ENCODE assay signal across 8 mouse cellular contexts in genomic region chr2:156047929-156048328, GRCm38 (mm10). TPM values are rescaled to one million over a fixed set of nuclear protein-coding genes. Genes with fewer than 3 reads are reported as not detected.
DNase-seq lines count a peak whose midpoint lies in the region; ATAC-seq and TF ChIP-seq lines count a peak whose summit lies in the region.

No protein-coding gene starts in this region.

- H3K27me3 ChIP-seq in midbrain, embryonic 13.5 days: peaks cover 13% of the 10 kb centered on the region
- H3K27me3 ChIP-seq in midbrain, embryonic 14.5 days (ENCODE audit: control insufficient read depth, insufficient read depth, low read length): no peaks in the 10 kb centered on the region
- H3K27me3 ChIP-seq in embryonic facial prominence, embryonic 14.5 days (replicated peaks; ENCODE audit: control insufficient read depth, insufficient read depth, low read length): no peaks in the 10 kb centered on the region
- H3K27me3 ChIP-seq in limb, embryonic 14.5 days (ENCODE audit: control insufficient read depth, insufficient read depth, low read length): no peaks in the 10 kb centered on the region

- no peaks in the 10 kb centered on the region for H3K36me3 ChIP-seq in midbrain, embryonic 13.5 days
- H3K36me3 ChIP-seq in midbrain, embryonic 14.5 days (ENCODE audit: control insufficient read depth, insufficient read depth, low read length): no peaks in the 10 kb centered on the region
- no peaks in the 10 kb centered on the region for H3K36me3 ChIP-seq in embryonic facial prominence, embryonic 14.5 days (ENCODE audit: control insufficient read depth, insufficient read depth, low read length)
- H3K36me3 ChIP-seq in limb, embryonic 14.5 days (ENCODE audit: control insufficient read depth, insufficient read depth, low read length): no peaks in the 10 kb centered on the region

- no peak for DNase-seq in midbrain, embryonic 14.5 days
- no peak for DNase-seq in embryonic facial prominence, embryonic 14.5 days (ENCODE audit: low spot score)
- no peak for DNase-seq in limb, embryonic 14.5 days (ENCODE audit: low spot score)
- DNase-seq in thymus, postnatal 0 days (ENCODE audit: low spot score): peak; percentile 58
- DNase-seq in spleen, postnatal 14 days (ENCODE audit: low spot score in 2 of 2): no peak
- DNase-seq in adrenal gland, postnatal 4 days (ENCODE audit: low spot score in 2 of 2): no peak
- DNase-seq in spleen, adult 12 weeks (ENCODE audit: low spot score): no peak

- peak overlapping the region; percentile 28 for H3K4me2 ChIP-seq in midbrain, embryonic 13.5 days (replicated peaks)
- H3K4me2 ChIP-seq in midbrain, embryonic 14.5 days (ENCODE audit: low read length): no peak overlapping the region
- H3K4me2 ChIP-seq in embryonic facial prominence, embryonic 14.5 days (ENCODE audit: low read depth, low read length): peak overlapping the region; percentile 40
- peak overlapping the region; percentile 27; the same call in 1 of the 2 replicates for H3K4me2 ChIP-seq in limb, embryonic 14.5 days (replicated peaks; ENCODE audit: low read depth, low read length, severe bottlenecking)

- no peaks in the 10 kb centered on the region for H3K9me3 ChIP-seq in midbrain, embryonic 13.5 days
- H3K9me3 ChIP-seq in midbrain, embryonic 14.5 days (ENCODE audit: control insufficient read depth, low read length): no peaks in the 10 kb centered on the region
- no peaks in the 10 kb centered on the region for H3K9me3 ChIP-seq in embryonic facial prominence, embryonic 14.5 days (ENCODE audit: control insufficient read depth, low read length)
- no peaks in the 10 kb centered on the region for H3K9me3 ChIP-seq in limb, embryonic 14.5 days (ENCODE audit: control insufficient read depth, low read length)

- no peak overlapping the region for H3K9ac ChIP-seq in midbrain, embryonic 13.5 days (replicated peaks)
- H3K9ac ChIP-seq in midbrain, embryonic 14.5 days (replicated peaks; ENCODE audit: low read length): no peak overlapping the region
- H3K9ac ChIP-seq in embryonic facial prominence, embryonic 14.5 days (ENCODE audit: low read depth, low read length): no peak overlapping the region
- no peak overlapping the region for H3K9ac ChIP-seq in limb, embryonic 14.5 days (ENCODE audit: low read depth, low read length, severe bottlenecking)

- 5% methylated on average over 19 of the region's 19 CpGs for WGBS in midbrain, embryonic 13.5 days
- 6% methylated on average over 19 of the region's 19 CpGs for WGBS in midbrain, embryonic 14.5 days
- 7% methylated on average over 19 of the region's 19 CpGs for WGBS in embryonic facial prominence, embryonic 14.5 days
- 4% methylated on average over 19 of the region's 19 CpGs for WGBS in limb, embryonic 14.5 days

- no peaks in the 10 kb centered on the region for H3K4me1 ChIP-seq in midbrain, embryonic 13.5 days (replicated peaks)
- H3K4me1 ChIP-seq in midbrain, embryonic 14.5 days (ENCODE audit: control insufficient read depth, insufficient read depth, low read length): no peaks in the 10 kb centered on the region
- no peaks in the 10 kb centered on the region; the same call in 1 of the 2 replicates for H3K4me1 ChIP-seq in embryonic facial prominence, embryonic 14.5 days (ENCODE audit: control insufficient read depth, insufficient read depth, low read length)
- H3K4me1 ChIP-seq in limb, embryonic 14.5 days (ENCODE audit: control insufficient read depth, insufficient read depth, low read length): no peaks in the 10 kb centered on the region

- TF ChIP-seq POLR2A in limb, embryonic 14.5 days (IDR thresholded peaks at IDR 0.05; ENCODE audit: borderline replicate concordance, extremely low read depth, insufficient read depth, insufficient read length): no peak

- ATAC-seq in midbrain, embryonic 13.5 days: no peak
- ATAC-seq in midbrain, embryonic 14.5 days (ENCODE audit: low FRiP score, low TSS enrichment): no peak
- no peak for ATAC-seq in embryonic facial prominence, embryonic 14.5 days (ENCODE audit: low read depth)
- ATAC-seq in limb, embryonic 14.5 days (ENCODE audit: low FRiP score, low read depth): no peak

- no peak overlapping the region for H3K27ac ChIP-seq in midbrain, embryonic 13.5 days
- H3K27ac ChIP-seq in midbrain, embryonic 14.5 days (replicated peaks; ENCODE audit: low read depth, low read length): no peak overlapping the region
- no peak overlapping the region for H3K27ac ChIP-seq in embryonic facial prominence, embryonic 14.5 days (replicated peaks; ENCODE audit: low read depth, low read length)
- H3K27ac ChIP-seq in limb, embryonic 14.5 days (replicated peaks; ENCODE audit: low read depth, low read length): no peak overlapping the region

- no peak overlapping the region for H3K4me3 ChIP-seq in midbrain, embryonic 13.5 days (replicated peaks)
- H3K4me3 ChIP-seq in midbrain, embryonic 14.5 days (replicated peaks; ENCODE audit: low read depth, low read length): no peak overlapping the region
- no peak overlapping the region for H3K4me3 ChIP-seq in embryonic facial prominence, embryonic 14.5 days (ENCODE audit: low read depth, low read length)
- 0 out of 2 replicates have a peak overlapping the region, but pooled peaks have one; percentile 4 for H3K4me3 ChIP-seq in limb, embryonic 14.5 days (replicated peaks; ENCODE audit: low read length)

RNA-seq across cellular contexts. Expression of gene Fer1l4, which starts 4.8 kb away (rescaled TPM):
- not detected in 2 replicates for polyA plus RNA-seq in midbrain, embryonic 13.5 days (2015; fragmentation: Nextera tagmentation; extraction: Ambion mirVana)
- 0.09 TPM in 1 of 2 replicates, not detected in the other for polyA plus RNA-seq in midbrain, embryonic 14.5 days (2014; fragmentation: Nextera tagmentation; extraction: Ambion mirVana)
- polyA plus RNA-seq in embryonic facial prominence, embryonic 14.5 days (2014; fragmentation: Nextera tagmentation; extraction: Ambion mirVana): not detected in 2 replicates
- polyA plus RNA-seq in limb, embryonic 14.5 days (2012; rRNA removed): 0.03 and 0.11 TPM in 2 replicates
- polyA plus RNA-seq in limb, embryonic 14.5 days (2014; fragmentation: Nextera tagmentation; extraction: Ambion mirVana): not detected in 2 replicates
- polyA plus RNA-seq in thymus, postnatal 0 days (2015; fragmentation: Nextera tagmentation; extraction: Ambion mirVana): 0.04 and 0.07 TPM in 2 replicates
- not detected for total RNA-seq in adrenal gland, postnatal 4 days (2021)

RNA-seq across cellular contexts. Expression of gene Spag4, which starts 17.0 kb away (rescaled TPM):
- polyA plus RNA-seq in midbrain, embryonic 13.5 days (2015; fragmentation: Nextera tagmentation; extraction: Ambion mirVana): 6.0 TPM in 2 replicates
- 4.7 and 6.0 TPM in 2 replicates for polyA plus RNA-seq in midbrain, embryonic 14.5 days (2014; fragmentation: Nextera tagmentation; extraction: Ambion mirVana)
- 2.3 and 3.1 TPM in 2 replicates for polyA plus RNA-seq in embryonic facial prominence, embryonic 14.5 days (2014; fragmentation: Nextera tagmentation; extraction: Ambion mirVana)
- 5.7 and 7.9 TPM in 2 replicates for polyA plus RNA-seq in limb, embryonic 14.5 days (2012; rRNA removed)
- 2.1 and 3.0 TPM in 2 replicates for polyA plus RNA-seq in limb, embryonic 14.5 days (2014; fragmentation: Nextera tagmentation; extraction: Ambion mirVana)
- polyA plus RNA-seq in thymus, postnatal 0 days (2015; fragmentation: Nextera tagmentation; extraction: Ambion mirVana): 0.90 and 0.98 TPM in 2 replicates
- 1 to 10 TPM; 3.2 to 5.8 TPM for total RNA-seq in adrenal gland, postnatal 4 days (2021)

RNA-seq across cellular contexts. Expression of gene Ergic3, which starts 40.1 kb away (rescaled TPM):
- 336 and 349 TPM in 2 replicates for polyA plus RNA-seq in midbrain, embryonic 13.5 days (2015; fragmentation: Nextera tagmentation; extraction: Ambion mirVana)
- polyA plus RNA-seq in midbrain, embryonic 14.5 days (2014; fragmentation: Nextera tagmentation; extraction: Ambion mirVana): 379 and 435 TPM in 2 replicates
- 235 and 269 TPM in 2 replicates for polyA plus RNA-seq in embryonic facial prominence, embryonic 14.5 days (2014; fragmentation: Nextera tagmentation; extraction: Ambion mirVana)
- 261 and 271 TPM in 2 replicates for polyA plus RNA-seq in limb, embryonic 14.5 days (2012; rRNA removed)
- polyA plus RNA-seq in limb, embryonic 14.5 days (2014; fragmentation: Nextera tagmentation; extraction: Ambion mirVana): 264 and 273 TPM in 2 replicates
- 175 and 186 TPM in 2 replicates for polyA plus RNA-seq in thymus, postnatal 0 days (2015; fragmentation: Nextera tagmentation; extraction: Ambion mirVana)
- 100 to 1,000 TPM; 224 to 225 TPM for total RNA-seq in adrenal gland, postnatal 4 days (2021)

RNA-seq across cellular contexts. Expression of gene 6430550D23Rik, which starts 40.2 kb away (rescaled TPM):
- 1.4 and 1.9 TPM in 2 replicates for polyA plus RNA-seq in midbrain, embryonic 13.5 days (2015; fragmentation: Nextera tagmentation; extraction: Ambion mirVana)
- 1.5 and 1.7 TPM in 2 replicates for polyA plus RNA-seq in midbrain, embryonic 14.5 days (2014; fragmentation: Nextera tagmentation; extraction: Ambion mirVana)
- 0.90 and 1.4 TPM in 2 replicates for polyA plus RNA-seq in embryonic facial prominence, embryonic 14.5 days (2014; fragmentation: Nextera tagmentation; extraction: Ambion mirVana)
- polyA plus RNA-seq in limb, embryonic 14.5 days (2012; rRNA removed): 3.7 and 4.6 TPM in 2 replicates
- 1.9 and 2.6 TPM in 2 replicates for polyA plus RNA-seq in limb, embryonic 14.5 days (2014; fragmentation: Nextera tagmentation; extraction: Ambion mirVana)
- polyA plus RNA-seq in thymus, postnatal 0 days (2015; fragmentation: Nextera tagmentation; extraction: Ambion mirVana): 2.1 TPM in 2 replicates
- 1 to 10 TPM; 2.8 to 3.9 TPM for total RNA-seq in adrenal gland, postnatal 4 days (2021)
